Mouse (Mus musculus) ES-E14 (cell line): ENCODE data around the gene Lamb3. TPM values are rescaled to one million over a fixed set of nuclear protein-coding genes. Genes with fewer than 3 reads are reported as not detected.

Source experiments
- DNase-seq: peaks from one replicate; pipeline ENCODE4 v3.0.0-alpha.2; 2013; ENCODE audit warnings: low read depth, low spot score
- H3K27ac ChIP-seq: 2 replicates; pipeline ENCODE4 v1.5.1; 2012; ENCODE audit warnings: low read depth, mild to moderate bottlenecking, low read length, moderate library complexity, mixed read lengths; ENCODE audit not compliant: poor library complexity, insufficient read depth, severe bottlenecking
- H3K36me3 ChIP-seq: 2 replicates; pipeline ENCODE4 v1.6.1; 2012; ENCODE audit warnings: mild to moderate bottlenecking, low read length, moderate library complexity, mixed read lengths; ENCODE audit not compliant: control insufficient read depth, poor library complexity, insufficient read depth, severe bottlenecking
- H3K4me1 ChIP-seq, 2 experiments: fragments of 150-350 bp in 1 of 2; sonication (generic) in 1 of 2; 2 replicates each; pipeline ENCODE4 v1.6.1; 2012; ENCODE audit warnings: low read length in 2 of 2, mild to moderate bottlenecking in 1 of 2, mixed read lengths in 1 of 2; ENCODE audit not compliant: control insufficient read depth in 2 of 2, insufficient read depth in 2 of 2, poor library complexity in 1 of 2
- H3K4me3 ChIP-seq, 2 experiments: fragments of 150-350 bp in 1 of 2; sonication (generic) in 1 of 2; 2 replicates each; pipeline ENCODE4 v1.5.1; 2012; ENCODE audit warnings: low read length in 2 of 2, low read depth in 1 of 2, mild to moderate bottlenecking in 1 of 2, mixed read lengths in 1 of 2; ENCODE audit not compliant: insufficient read depth in 1 of 2, poor library complexity in 1 of 2, severe bottlenecking in 1 of 2
- H3K9ac ChIP-seq: 2 replicates; pipeline ENCODE4 v1.6.1; 2012; ENCODE audit warnings: low read depth, mild to moderate bottlenecking, low read length, mixed read lengths; ENCODE audit not compliant: poor library complexity, insufficient read depth, severe bottlenecking
- H3K9me3 ChIP-seq: fragments of 150-350 bp; sonication (generic); 2 replicates; pipeline ENCODE4 v1.6.1; 2012; ENCODE audit warnings: low read depth, mild to moderate bottlenecking, low read length; ENCODE audit not compliant: control insufficient read depth, insufficient read depth
- CHD2 ChIP-seq: IDR thresholded peaks from 2 replicates; pipeline ENCODE4 v1.6.1; 2014; ENCODE audit warnings: mild to moderate bottlenecking, low read depth, low read length, inconsistent platforms
- HCFC1 ChIP-seq: IDR thresholded peaks from 2 replicates; pipeline ENCODE4 v1.6.1; 2012; ENCODE audit warnings: low read length, inconsistent platforms, borderline replicate concordance; ENCODE audit not compliant: insufficient read depth
- MAFK ChIP-seq: IDR thresholded peaks from 2 replicates; pipeline ENCODE4 v1.6.1; 2014; ENCODE audit warnings: mild to moderate bottlenecking, low read depth, low read length, inconsistent platforms; ENCODE audit not compliant: insufficient read depth
- ZC3H11A ChIP-seq: IDR thresholded peaks from 2 replicates; pipeline ENCODE4 v1.6.1; 2012; ENCODE audit warnings: low read depth, mild to moderate bottlenecking, inconsistent platforms, low read length, borderline replicate concordance
- ZNF384 ChIP-seq: IDR thresholded peaks from 2 replicates; pipeline ENCODE4 v1.6.1; 2012; ENCODE audit warnings: low read depth, low read length, inconsistent platforms
- in situ Hi-C, 2 experiments: fragments of 600-800 bp; cut with MboI; formaldehyde crosslinking; loops; one replicate each; pipeline ENCODE4 v1.15.1; 2025; ENCODE audit warnings: low sequenced_read_pairs in 2 of 2, inconsistent platforms in 1 of 2; ENCODE audit not compliant: unreplicated experiment in 2 of 2
- total RNA-seq: library from RNA; depleted of rRNA; stranded (reverse); fragments of 300-350 nt; gene quantifications from 2 replicates; pipeline ENCODE4 v1.2.3, GENCODE M21; 2012

Gene Lamb3
- total RNA-seq, 1 experiment, result 2.9 TPM

DNA sequence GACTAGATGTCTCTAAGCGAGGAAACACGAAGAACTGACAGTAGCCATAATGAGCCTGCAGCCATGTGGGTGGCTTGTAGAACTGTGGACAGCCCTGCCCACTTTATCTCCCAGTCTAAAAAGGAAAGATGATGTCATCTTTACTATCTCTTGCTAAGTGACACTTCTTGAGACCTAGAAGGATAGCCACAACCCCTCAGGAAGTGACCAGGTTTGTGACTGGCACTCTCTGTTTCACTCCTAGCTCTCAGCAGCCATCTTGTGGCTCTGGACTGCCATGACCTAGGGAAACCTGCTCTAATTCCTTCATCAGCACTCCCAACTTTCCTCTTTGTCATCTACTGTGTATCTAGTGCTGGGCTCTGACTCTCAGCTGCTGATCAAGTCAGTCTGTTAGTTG is 9.2 kb upstream of the Lamb3 start:
- Histone ChIP-seq H3K27ac (no peak overlapping the region), H3K4me3 (no peak overlapping the region), H3K36me3 (no peaks in the 10 kb centered on the region), H3K4me1 (no peaks in the 10 kb centered on the region), H3K9me3 (no peaks in the 10 kb centered on the region), H3K9ac (no peak overlapping the region)
- no peak for DNase-seq
- no peak for TF ChIP-seq MAFK
- TF ChIP-seq CHD2, result no peak
- TF ChIP-seq ZC3H11A, result no peak
- no peak for TF ChIP-seq ZNF384
- no peak for TF ChIP-seq HCFC1
- in situ Hi-C loops, result no loop called here

DNA sequence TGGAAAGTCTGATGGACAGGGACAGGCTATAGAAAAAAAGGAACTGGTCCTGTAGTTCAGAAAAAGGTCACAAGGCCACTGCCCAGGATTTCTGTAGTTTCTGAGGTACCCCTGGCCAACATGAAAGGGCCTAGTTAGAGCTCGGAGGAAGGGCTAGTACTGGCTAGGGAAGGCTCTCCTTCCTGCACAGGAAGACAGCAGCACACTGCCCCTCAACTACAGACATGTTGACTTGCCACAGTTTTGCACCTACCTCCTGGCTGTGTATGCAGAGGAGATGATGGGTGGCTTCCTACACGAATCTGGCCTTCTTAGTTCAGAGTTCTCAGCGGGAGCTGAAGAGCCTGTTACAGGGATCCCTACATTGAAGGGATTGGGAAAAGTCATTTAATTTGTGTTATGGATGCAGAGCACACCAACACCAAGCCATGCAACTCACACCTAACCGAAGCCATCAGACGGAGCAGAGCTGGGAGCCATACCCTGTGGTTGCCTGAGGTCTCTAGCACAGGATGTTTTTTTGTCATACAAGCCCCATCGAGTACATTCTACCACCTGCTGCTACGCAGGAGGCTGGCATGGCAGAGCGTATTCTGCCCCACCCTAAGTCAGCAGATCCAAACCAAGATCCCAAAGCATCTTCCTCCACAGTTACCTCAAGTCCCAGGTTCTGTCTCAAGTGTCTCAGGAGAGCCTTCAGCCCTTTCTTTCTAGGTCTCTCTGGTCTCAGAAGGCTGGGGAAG is 6.7 kb upstream of the Lamb3 start:
- no peak for TF ChIP-seq CHD2
- TF ChIP-seq ZNF384, result no peak
- no peak for TF ChIP-seq ZC3H11A
- TF ChIP-seq MAFK, result no peak
- no peak for TF ChIP-seq HCFC1
- no peaks in the 10 kb centered on the region for H3K9me3 ChIP-seq
- H3K27ac ChIP-seq, result no peak overlapping the region
- no peak overlapping the region for H3K4me3 ChIP-seq
- DNase-seq, result no peak
- no peak overlapping the region for H3K9ac ChIP-seq
- in situ Hi-C loops, result no loop called here
- no peaks in the 10 kb centered on the region for H3K36me3 ChIP-seq
- no peaks in the 10 kb centered on the region for H3K4me1 ChIP-seq

DNA sequence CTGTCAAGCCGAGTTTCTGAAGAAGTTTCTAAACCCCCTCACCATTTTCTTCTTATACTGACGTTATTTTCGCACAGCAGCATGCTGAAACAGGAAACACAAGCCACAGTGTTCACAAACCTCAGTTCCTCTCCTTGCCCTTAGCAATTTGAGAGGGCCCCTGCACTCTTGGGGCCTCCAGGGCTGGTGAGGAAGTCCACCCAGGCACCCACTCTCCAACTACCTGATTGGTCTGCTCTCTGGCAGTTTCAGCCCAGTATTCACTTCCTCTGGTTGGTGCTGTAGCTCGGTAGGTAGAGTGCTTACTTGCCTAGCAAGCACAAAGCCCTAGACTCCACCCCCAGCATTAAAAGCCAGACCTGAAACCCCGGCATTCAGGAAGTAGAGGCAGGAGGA is 6.1 kb upstream of the Lamb3 start, which contains the start of gene Traf3ip3:
Gene Traf3ip3, minus strand, starts transcription at position 321 of the 396 bp plus-strand sequence.
- DNase-seq, result no peak
- TF ChIP-seq MAFK, result no peak
- no peak for TF ChIP-seq ZC3H11A
- TF ChIP-seq CHD2, result no peak
- TF ChIP-seq ZNF384, result no peak
- no peak for TF ChIP-seq HCFC1
- no peaks in the 10 kb centered on the region for H3K9me3 ChIP-seq
- H3K27ac ChIP-seq, result no peak within 1 kb of the TSS
- H3K9ac ChIP-seq, result no peak within 1 kb of the TSS
- in situ Hi-C loops, result no loop called here
- H3K36me3 ChIP-seq, result no peaks in the 10 kb centered on the region
- no peaks in the 10 kb centered on the region for H3K4me1 ChIP-seq
- no peak within 1 kb of the TSS for H3K4me3 ChIP-seq

DNA sequence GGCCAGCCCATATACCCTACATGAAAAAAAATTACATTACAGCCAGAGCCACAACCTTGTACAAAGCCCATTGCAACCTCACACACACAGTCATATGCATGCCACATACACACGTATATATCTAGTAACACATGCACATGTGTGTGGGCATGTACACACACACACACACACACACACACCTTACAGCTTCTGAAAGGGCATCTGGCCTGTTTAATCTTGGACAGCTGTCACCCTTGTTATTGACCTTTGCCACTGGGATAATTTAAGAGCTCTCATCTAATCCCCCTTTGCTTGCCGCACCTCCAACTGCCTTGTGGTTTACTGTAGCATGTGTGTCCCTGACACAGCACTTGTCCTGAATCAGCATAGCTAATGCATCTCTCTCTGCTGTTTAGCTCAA is 3.7 kb upstream of the Lamb3 start:
- Histone ChIP-seq H3K9me3 (no peaks in the 10 kb centered on the region), H3K4me1 (no peaks in the 10 kb centered on the region), H3K27ac (no peak overlapping the region), H3K4me3 (no peak overlapping the region), H3K36me3 (no peaks in the 10 kb centered on the region), H3K9ac (no peak overlapping the region)
- in situ Hi-C loops, result no loop called here
- TF ChIP-seq CHD2 (no peak), ZC3H11A (no peak), MAFK (no peak), HCFC1 (no peak), ZNF384 (no peak)
- DNase-seq, result no peak

DNA sequence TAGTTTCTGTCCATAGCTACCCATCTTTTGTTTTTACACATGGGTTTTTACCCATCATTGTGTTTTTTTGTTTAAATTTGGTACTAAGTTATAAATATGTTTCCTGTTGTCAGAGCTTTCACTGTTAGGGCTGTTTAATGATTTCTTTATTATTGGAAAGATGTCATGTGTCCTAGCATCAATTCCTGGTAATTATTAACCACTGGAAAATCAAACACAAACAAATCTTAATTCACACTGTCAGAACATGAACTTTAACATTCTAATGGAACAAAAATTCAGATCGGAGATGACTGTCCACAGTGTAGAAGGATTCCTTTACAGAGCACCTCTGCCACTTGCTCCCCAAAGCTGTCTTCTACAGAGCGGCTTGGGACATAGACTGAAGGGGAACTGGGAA is 2.1 kb upstream of the Lamb3 start:
- no peak for TF ChIP-seq ZNF384
- no peak for TF ChIP-seq CHD2
- TF ChIP-seq ZC3H11A, result no peak
- TF ChIP-seq HCFC1, result no peak
- no peak for TF ChIP-seq MAFK
- H3K9me3 ChIP-seq, result no peaks in the 10 kb centered on the region
- no peak overlapping the region for H3K9ac ChIP-seq
- H3K4me3 ChIP-seq, result no peak overlapping the region
- no peak overlapping the region for H3K27ac ChIP-seq
- no peak for DNase-seq
- no peaks in the 10 kb centered on the region for H3K36me3 ChIP-seq
- no peaks in the 10 kb centered on the region for H3K4me1 ChIP-seq
- in situ Hi-C loops, result no loop called here
